Mouse (Mus musculus): ENCODE results near the gene Rnaseh2c. TPM values are rescaled to one million over a fixed set of nuclear protein-coding genes. Genes with fewer than 3 reads are reported as not detected.

The Rnaseh2c gene
- polyA plus RNA-seq, 1 experiment from 2014 or later = 148 TPM

DNA sequence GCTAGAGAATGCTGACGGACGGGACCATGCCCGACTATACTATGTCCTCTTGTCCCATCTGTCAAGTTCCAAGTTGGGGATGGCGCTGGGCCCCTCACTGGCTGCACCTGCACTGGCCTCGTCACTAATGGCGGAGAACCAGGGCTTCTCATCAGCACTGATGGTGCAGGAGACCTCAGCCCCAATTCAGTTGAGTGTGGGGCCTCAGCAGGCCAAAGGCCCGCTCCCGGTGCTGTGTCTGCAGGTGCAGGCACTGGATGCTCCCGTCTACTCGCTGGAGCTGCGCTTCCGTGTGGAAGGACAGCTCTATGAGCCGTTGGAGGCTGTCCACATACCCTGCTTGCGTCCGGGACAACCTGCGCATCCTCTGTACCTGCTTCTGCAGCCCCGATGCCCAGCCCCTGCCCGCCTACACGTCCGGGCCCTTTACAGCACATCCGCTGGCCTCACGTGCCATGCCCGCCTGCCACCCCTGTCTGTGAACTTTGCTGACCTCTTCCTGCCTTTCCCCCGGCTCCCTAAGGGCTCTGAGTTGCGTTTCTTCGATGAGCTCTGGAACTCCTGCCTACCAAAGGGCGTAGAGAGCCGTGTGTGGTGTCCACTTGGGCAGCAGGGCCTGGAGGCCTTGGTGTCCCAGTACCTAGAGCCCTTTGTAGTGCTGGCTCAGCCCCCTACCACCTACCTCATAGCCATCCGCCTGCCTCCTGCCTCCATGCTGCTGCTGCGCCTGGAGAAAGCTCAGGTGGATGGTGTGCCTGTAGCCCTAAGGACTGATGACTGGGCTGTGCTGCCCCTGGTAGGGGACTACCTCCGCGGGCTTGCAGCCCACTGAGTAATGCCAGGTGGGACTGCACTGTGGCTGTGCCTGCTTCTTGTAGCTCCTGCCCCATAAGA lies 31.1 kb upstream of the Rnaseh2c start:
- no peak overlapping the region for H3K27ac ChIP-seq (ENCODE audit: low read depth, low read length)
- ATAC-seq (ENCODE audit: low FRiP score) = no peak
- no peak for DNase-seq (ENCODE audit: low spot score)
- H3K9ac ChIP-seq (ENCODE audit: low read depth, low read length) = no peak overlapping the region
- no peak overlapping the region for H3K4me2 ChIP-seq (replicated peaks; ENCODE audit: low read depth, low read length)
- no peaks in the 10 kb centered on the region for H3K9me3 ChIP-seq (ENCODE audit: control insufficient read depth, low read length)
- H3K4me3 ChIP-seq (ENCODE audit: low read depth, low read length) = no peak overlapping the region
- H3K36me3 ChIP-seq (ENCODE audit: control insufficient read depth, insufficient read depth, low read length) = no peaks in the 10 kb centered on the region
- peaks cover 10% of the 10 kb centered on the region for H3K27me3 ChIP-seq (ENCODE audit: control insufficient read depth, insufficient read depth, low read length)
- 88% methylated on average over 32 of the region's 32 CpGs for WGBS
- H3K4me1 ChIP-seq (replicated peaks; ENCODE audit: control insufficient read depth, insufficient read depth, low read length) = peaks cover 2% of the 10 kb centered on the region

- H3K9me3 ChIP-seq (ENCODE audit: control insufficient read depth, low read length) = no peaks in the 10 kb centered on the region
- DNase-seq (ENCODE audit: low spot score) (no peak), ATAC-seq (ENCODE audit: low FRiP score) (no peak)
- no peak overlapping the region for H3K4me2 ChIP-seq (replicated peaks; ENCODE audit: low read depth, low read length)
- no peak overlapping the region for H3K27ac ChIP-seq (ENCODE audit: low read depth, low read length)
- H3K36me3 ChIP-seq (ENCODE audit: control insufficient read depth, insufficient read depth, low read length) = no peaks in the 10 kb centered on the region
- H3K9ac ChIP-seq (ENCODE audit: low read depth, low read length) = no peak overlapping the region
- WGBS = 72% methylated on average over 5 of the region's 5 CpGs
- H3K4me3 ChIP-seq (ENCODE audit: low read depth, low read length) = no peak overlapping the region
- H3K4me1 ChIP-seq (replicated peaks; ENCODE audit: control insufficient read depth, insufficient read depth, low read length) = peaks cover 2% of the 10 kb centered on the region
- H3K27me3 ChIP-seq (ENCODE audit: control insufficient read depth, insufficient read depth, low read length) = no peaks in the 10 kb centered on the region; the same call in none of the 2 replicates
Observed at GRCm38 (mm10) chr19:5571831-5572230, 29.8 kb upstream of the Rnaseh2c start.

DNA sequence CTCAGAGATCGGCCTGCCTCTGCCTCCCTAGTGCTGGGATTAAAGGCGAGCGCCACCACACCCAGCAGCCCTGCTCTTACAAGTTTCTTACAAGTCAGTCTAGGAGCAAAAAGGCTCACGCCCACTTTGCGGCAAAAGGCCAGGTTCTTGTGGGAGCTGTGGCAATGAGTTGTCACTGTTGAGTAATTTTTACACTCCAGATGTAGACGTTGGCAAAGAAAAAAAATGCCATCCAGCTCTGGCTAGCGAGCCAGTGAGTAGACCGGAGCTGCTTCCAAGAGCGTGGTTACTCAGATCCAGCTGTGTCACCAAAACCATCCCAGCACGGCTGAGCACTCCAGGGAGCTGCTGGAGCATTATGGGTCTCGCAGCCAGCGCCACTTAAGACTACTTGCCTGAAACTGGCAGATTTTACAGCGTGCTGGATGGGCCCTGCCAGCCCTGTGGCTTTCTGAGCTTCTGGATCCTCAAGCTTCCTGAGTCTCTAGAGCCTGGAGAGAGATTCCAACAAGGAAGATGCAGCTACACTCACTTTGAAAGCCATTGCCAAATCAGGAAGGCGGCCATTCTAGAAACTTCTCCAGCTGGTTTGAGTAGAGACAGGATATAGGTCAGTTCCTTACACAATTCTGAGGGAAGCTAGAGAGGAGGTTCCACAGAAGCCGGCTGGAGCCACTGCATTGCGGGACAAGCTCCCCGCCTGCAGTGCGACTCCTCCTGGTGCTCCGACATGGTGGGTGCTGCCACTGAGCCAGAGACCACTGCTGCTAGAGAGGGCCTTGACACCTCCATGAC lies 29.1 kb upstream of the Rnaseh2c start:
- no peaks in the 10 kb centered on the region for H3K27me3 ChIP-seq (ENCODE audit: control insufficient read depth, insufficient read depth, low read length)
- no peak overlapping the region for H3K27ac ChIP-seq (ENCODE audit: low read depth, low read length)
- no peak overlapping the region for H3K9ac ChIP-seq (ENCODE audit: low read depth, low read length)
- 81% methylated on average over 19 of the region's 19 CpGs for WGBS
- no peak overlapping the region for H3K4me3 ChIP-seq (ENCODE audit: low read depth, low read length)
- H3K4me1 ChIP-seq (replicated peaks; ENCODE audit: control insufficient read depth, insufficient read depth, low read length) = peaks cover 2% of the 10 kb centered on the region
- no peaks in the 10 kb centered on the region for H3K9me3 ChIP-seq (ENCODE audit: control insufficient read depth, low read length)
- DNase-seq (ENCODE audit: low spot score) (no peak), ATAC-seq (ENCODE audit: low FRiP score) (no peak)
- H3K4me2 ChIP-seq (replicated peaks; ENCODE audit: low read depth, low read length) = no peak overlapping the region
- no peaks in the 10 kb centered on the region for H3K36me3 ChIP-seq (ENCODE audit: control insufficient read depth, insufficient read depth, low read length)

- Histone ChIP-seq H3K9ac (ENCODE audit: low read depth, low read length) (no peak overlapping the region), H3K36me3 (ENCODE audit: control insufficient read depth, insufficient read depth, low read length) (no peaks in the 10 kb centered on the region), H3K27me3 (ENCODE audit: control insufficient read depth, insufficient read depth, low read length) (no peaks in the 10 kb centered on the region), H3K4me3 (ENCODE audit: low read depth, low read length) (no peak overlapping the region), H3K9me3 (ENCODE audit: control insufficient read depth, low read length) (no peaks in the 10 kb centered on the region), H3K27ac (ENCODE audit: low read depth, low read length) (no peak overlapping the region), H3K4me2 (replicated peaks; ENCODE audit: low read depth, low read length) (no peak overlapping the region), H3K4me1 (replicated peaks; ENCODE audit: control insufficient read depth, insufficient read depth, low read length) (no peaks in the 10 kb centered on the region)
- DNase-seq (ENCODE audit: low spot score) (no peak), ATAC-seq (ENCODE audit: low FRiP score) (no peak)
- WGBS = 90% methylated on average over 1 of the region's 1 CpGs
Observed at GRCm38 (mm10) chr19:5575336-5575735, 26.3 kb upstream of the Rnaseh2c start.

GRCm38 (mm10) chr19:5579971-5580370 lies 21.7 kb upstream of the Rnaseh2c start:
- no peak overlapping the region for H3K4me2 ChIP-seq (replicated peaks; ENCODE audit: low read depth, low read length)
- no peak overlapping the region for H3K27ac ChIP-seq (ENCODE audit: low read depth, low read length)
- H3K4me3 ChIP-seq (ENCODE audit: low read depth, low read length) = no peak overlapping the region
- DNase-seq (ENCODE audit: low spot score) (no peak), ATAC-seq (ENCODE audit: low FRiP score) (no peak)
- no peak overlapping the region for H3K9ac ChIP-seq (ENCODE audit: low read depth, low read length)
- H3K27me3 ChIP-seq (ENCODE audit: control insufficient read depth, insufficient read depth, low read length) = no peaks in the 10 kb centered on the region
- no peaks in the 10 kb centered on the region for H3K36me3 ChIP-seq (ENCODE audit: control insufficient read depth, insufficient read depth, low read length)
- no peaks in the 10 kb centered on the region for H3K9me3 ChIP-seq (ENCODE audit: control insufficient read depth, low read length)
- WGBS = 63% methylated on average over 4 of the region's 4 CpGs
- no peaks in the 10 kb centered on the region for H3K4me1 ChIP-seq (replicated peaks; ENCODE audit: control insufficient read depth, insufficient read depth, low read length)

GRCm38 (mm10) chr19:5580776-5581175 lies 20.9 kb upstream of the Rnaseh2c start:
- no peak for DNase-seq (ENCODE audit: low spot score)
- no peak overlapping the region for H3K4me3 ChIP-seq (ENCODE audit: low read depth, low read length)
- 89% methylated on average over 6 of the region's 6 CpGs for WGBS
- ATAC-seq (ENCODE audit: low FRiP score) = no peak
- no peak overlapping the region for H3K27ac ChIP-seq (ENCODE audit: low read depth, low read length)
- H3K27me3 ChIP-seq (ENCODE audit: control insufficient read depth, insufficient read depth, low read length) = no peaks in the 10 kb centered on the region
- H3K9me3 ChIP-seq (ENCODE audit: control insufficient read depth, low read length) = no peaks in the 10 kb centered on the region
- H3K9ac ChIP-seq (ENCODE audit: low read depth, low read length) = no peak overlapping the region
- H3K4me2 ChIP-seq (replicated peaks; ENCODE audit: low read depth, low read length) = no peak overlapping the region
- H3K36me3 ChIP-seq (ENCODE audit: control insufficient read depth, insufficient read depth, low read length) = no peaks in the 10 kb centered on the region
- H3K4me1 ChIP-seq (replicated peaks; ENCODE audit: control insufficient read depth, insufficient read depth, low read length) = no peaks in the 10 kb centered on the region

- no peak overlapping the region for H3K4me2 ChIP-seq (replicated peaks; ENCODE audit: low read depth, low read length)
- H3K27me3 ChIP-seq (ENCODE audit: control insufficient read depth, insufficient read depth, low read length) = no peaks in the 10 kb centered on the region
- H3K36me3 ChIP-seq (ENCODE audit: control insufficient read depth, insufficient read depth, low read length) = no peaks in the 10 kb centered on the region
- H3K4me1 ChIP-seq (replicated peaks; ENCODE audit: control insufficient read depth, insufficient read depth, low read length) = no peaks in the 10 kb centered on the region
- no peaks in the 10 kb centered on the region for H3K9me3 ChIP-seq (ENCODE audit: control insufficient read depth, low read length)
- DNase-seq (ENCODE audit: low spot score) (no peak), ATAC-seq (ENCODE audit: low FRiP score) (no peak)
- H3K4me3 ChIP-seq (ENCODE audit: low read depth, low read length) = no peak overlapping the region
- 77% methylated on average over 2 of the region's 2 CpGs for WGBS
- no peak overlapping the region for H3K9ac ChIP-seq (ENCODE audit: low read depth, low read length)
- no peak overlapping the region for H3K27ac ChIP-seq (ENCODE audit: low read depth, low read length)
Observed at GRCm38 (mm10) chr19:5581995-5582394, 19.7 kb upstream of the Rnaseh2c start.

- ATAC-seq (ENCODE audit: low FRiP score) = no peak
- Histone ChIP-seq H3K36me3 (ENCODE audit: control insufficient read depth, insufficient read depth, low read length) (no peaks in the 10 kb centered on the region), H3K4me3 (ENCODE audit: low read depth, low read length) (no peak overlapping the region), H3K27me3 (ENCODE audit: control insufficient read depth, insufficient read depth, low read length) (no peaks in the 10 kb centered on the region), H3K4me1 (replicated peaks; ENCODE audit: control insufficient read depth, insufficient read depth, low read length) (no peaks in the 10 kb centered on the region), H3K4me2 (replicated peaks; ENCODE audit: low read depth, low read length) (no peak overlapping the region), H3K9me3 (ENCODE audit: control insufficient read depth, low read length) (no peaks in the 10 kb centered on the region), H3K9ac (ENCODE audit: low read depth, low read length) (no peak overlapping the region), H3K27ac (ENCODE audit: low read depth, low read length) (no peak overlapping the region)
- 75% methylated on average over 9 of the region's 9 CpGs for WGBS
- no peak for DNase-seq (ENCODE audit: low spot score)
Observed at GRCm38 (mm10) chr19:5589159-5589558, 12.5 kb upstream of the Rnaseh2c start.
